Mouse (Mus musculus) cerebellum, adult 11-12 months (tissue): ENCODE data around the gene A2m.

Source experiments
- DNase-seq: peaks from one replicate; pipeline ENCODE4 v3.0.0; 2022

A2m gene

GRCm38 (mm10) chr6:121635076-121635475 lies at the start of gene A2m:
Gene A2m (plus strand): TSS chr6:121635376.
- DNase-seq: no peak

GRCm38 (mm10) chr6:121590131-121590530 lies 45.0 kb upstream of the A2m start:
- no peak for DNase-seq

- DNase-seq: no peak
Measured at GRCm38 (mm10) chr6:121600927-121601326, 34.2 kb upstream of the A2m start.

- DNase-seq: no peak
Measured at GRCm38 (mm10) chr6:121607861-121608260, 27.3 kb upstream of the A2m start.

GRCm38 (mm10) chr6:121611796-121612195 lies 23.4 kb upstream of the A2m start:
- DNase-seq: no peak

GRCm38 (mm10) chr6:121617476-121617875 lies 17.7 kb upstream of the A2m start:
- DNase-seq: no peak

- DNase-seq: no peak
Measured at GRCm38 (mm10) chr6:121622525-121622924, 12.7 kb upstream of the A2m start.

GRCm38 (mm10) chr6:121634520-121634919 lies 656 bp upstream of the A2m start:
- no peak for DNase-seq

- no peak for DNase-seq
Measured at GRCm38 (mm10) chr6:121635878-121636371, 749 bp downstream of the A2m start.

GRCm38 (mm10) chr6:121648499-121648898 lies 13.3 kb downstream of the A2m start:
- no peak for DNase-seq
